Mouse (Mus musculus) heart, postnatal 14 days (tissue): ENCODE measurements around the gene Ddb2. TPM values are rescaled to one million over a fixed set of nuclear protein-coding genes. Genes with fewer than 3 reads are reported as not detected.
A peak's percentile ranks its signal among the peaks of the same experiment; 100 is the strongest.

ENCODE experiments used
- DNase-seq, 2 experiments: peaks; one replicate each; pipeline ENCODE4 v3.0.0; 2021 to 2022
- intact Hi-C: fragments of 180-260 bp; cut with DNase I; formaldehyde crosslinking; loops from one replicate; pipeline ENCODE4 v1.15.1; 2025
- long read RNA-seq, 2 experiments: library from polyadenylated mRNA; stranded (forward); transcript quantifications; one replicate each; pipeline ENCODE4 v2.0.0; 2021
- total RNA-seq, 2 experiments: library from RNA; stranded (reverse); gene quantifications; 2 replicates each; pipeline ENCODE4 v1.2.3; 2021

Gene Ddb2
- total RNA-seq, result 1 to 10 TPM; 4.6 to 6.3 TPM
- long read RNA-seq, experiment 1, result 0 reads
- long read RNA-seq, experiment 2, partial matches to known transcripts, result 0 of 6 reads
- long read RNA-seq, experiment 2, other reads (novel, unspliced or antisense), result 3 of 6 reads

GRCm38 (mm10) chr2:91236601-91237510 lies at the start of gene Ddb2:
Gene Ddb2 (minus strand): TSS chr2:91236982.
- peak; percentile 94 to 95 for DNase-seq
- intact Hi-C loops, result loop anchor here (5.0 kb wide), 1 partner anchor 120 kb away; the partner anchor contains the start of gene Mybpc3

- intact Hi-C loops, result loop anchor here (1.0 to 5.0 kb wide), 2 partner anchors 171 to 195 kb away; partner anchors contain the start of gene Lrp4
Observed at GRCm38 (mm10) chr2:91285885-91286505, 49.2 kb upstream of the Ddb2 start.

GRCm38 (mm10) chr2:91284375-91285199 lies 47.8 kb upstream of the Ddb2 start:
- DNase-seq, result peak; percentile 65 to 68
- intact Hi-C loops, result loop anchor here (5.0 kb wide), 2 partner anchors 167 to 173 kb away; partner anchors contain the start of genes Lrp4 and Mybpc3

More at GRCm38 (mm10) chr2:91285885-91286505, 49.2 kb upstream of the Ddb2 start:
- peak; percentile 87 to 90 for DNase-seq

GRCm38 (mm10) chr2:91283972-91284371 lies 47.2 kb upstream of the Ddb2 start:
- intact Hi-C loops, result loop anchor here (5.0 kb wide), 1 partner anchor 167 kb away; the partner anchor contains the start of gene Mybpc3
- no peak for DNase-seq

- intact Hi-C loops, result loop anchor here (5.0 kb wide), 1 partner anchor 164 kb away; the partner anchor contains the start of gene Mybpc3
- no peak for DNase-seq
Observed at GRCm38 (mm10) chr2:91281366-91281765, 44.6 kb upstream of the Ddb2 start.

DNA sequence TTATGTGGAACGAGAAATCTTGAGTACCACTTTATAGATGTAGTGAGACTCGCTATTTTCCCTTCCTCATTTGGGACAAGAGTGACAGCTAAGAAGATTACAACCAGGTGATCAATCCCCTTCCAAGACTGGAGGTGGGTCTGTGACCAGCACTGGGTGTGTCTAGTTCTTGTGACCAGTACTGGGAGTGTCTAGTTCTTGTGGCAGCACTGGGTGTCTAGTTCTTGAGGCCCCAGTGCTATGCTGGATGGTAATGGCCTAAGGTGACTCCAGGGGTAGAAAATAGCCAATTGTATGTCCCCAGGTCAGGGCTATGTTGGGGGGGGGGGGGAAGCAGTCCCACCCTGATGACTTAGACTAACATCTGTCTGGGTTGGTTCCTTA lies 42.6 kb upstream of the Ddb2 start:
- intact Hi-C loops, result no loop called here

DNA sequence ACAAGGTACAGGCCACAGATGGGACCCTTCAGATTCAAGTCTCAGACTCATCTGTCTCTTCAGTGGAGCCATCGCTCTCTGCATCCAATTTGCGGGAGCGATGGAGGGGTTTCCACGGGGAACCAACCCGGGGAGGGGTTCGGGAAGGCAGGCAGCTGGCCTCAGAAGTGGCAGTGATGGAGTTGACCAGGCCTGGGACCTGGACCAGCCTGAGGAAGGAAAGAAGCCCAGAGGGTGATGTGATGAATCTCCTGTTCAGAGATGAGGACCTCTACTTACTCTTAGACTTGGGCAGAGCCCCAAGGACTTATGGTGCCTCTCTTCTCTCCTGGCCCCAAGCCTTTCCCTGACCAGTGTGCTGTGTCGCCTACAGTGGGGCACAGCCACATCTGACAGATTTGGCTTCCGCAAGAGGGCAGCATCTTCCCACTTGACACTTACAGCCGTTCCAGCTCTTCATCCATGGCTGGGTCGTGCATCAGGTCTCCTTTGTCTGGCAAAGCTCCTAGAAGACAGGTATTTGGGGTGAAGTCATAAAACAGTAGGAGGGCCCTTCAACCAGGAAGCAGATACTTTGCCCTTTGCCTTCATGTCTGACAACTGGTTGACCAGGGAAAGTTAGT lies 42.1 kb upstream of the Ddb2 start:
- DNase-seq, result peak in 1 of 2 experiments; percentile 60
- intact Hi-C loops, result no loop called here

More for the DNA sequence above, 42.6 kb upstream of the Ddb2 start:
- no peak for DNase-seq

DNA sequence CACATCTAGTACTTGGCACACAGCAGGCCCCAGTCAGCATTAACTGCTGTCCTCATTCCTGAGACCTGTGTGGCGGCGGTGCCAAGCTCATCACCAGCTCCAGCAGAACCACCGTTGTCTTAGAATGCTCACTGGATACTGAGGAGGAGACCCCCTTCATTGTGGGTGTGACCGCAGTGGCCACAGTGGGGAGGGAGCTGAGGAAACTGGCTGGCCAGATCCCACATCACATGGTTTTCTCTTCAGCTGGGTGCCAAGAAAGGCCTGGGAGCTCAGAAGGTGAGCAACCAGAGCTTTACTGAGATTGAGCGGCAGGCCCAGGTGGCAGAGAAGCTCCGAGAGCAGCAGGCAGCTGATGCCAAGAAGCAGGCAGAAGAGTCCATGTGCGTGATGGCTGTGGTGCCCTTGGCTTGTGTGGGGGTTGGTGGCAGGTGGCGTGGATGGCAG lies 32.9 kb upstream of the Ddb2 start:
- intact Hi-C loops, result loop anchor here (10.0 kb wide), 1 partner anchor 155 kb away; the partner anchor contains the start of gene Mybpc3
- DNase-seq, result no peak

DNA sequence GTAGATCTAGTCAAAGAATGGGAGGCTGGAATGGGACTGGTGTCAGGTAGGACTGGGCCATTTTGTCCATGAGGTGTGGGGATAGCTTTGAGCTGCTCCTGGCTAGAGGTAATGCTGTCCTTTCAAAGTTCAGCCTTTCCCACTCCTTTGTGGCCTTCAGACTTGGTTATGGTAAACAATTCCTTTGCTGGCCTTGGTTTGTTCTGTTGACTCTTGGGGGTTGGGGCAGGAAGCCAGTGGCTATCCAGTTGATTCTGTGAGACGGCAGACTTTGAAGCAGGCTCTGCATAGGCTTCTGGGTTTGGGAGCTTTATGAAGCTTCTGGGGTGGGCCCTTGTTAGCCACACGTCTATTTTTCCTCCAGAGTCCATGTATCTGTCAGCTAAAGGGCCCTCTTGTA lies 31.9 kb upstream of the Ddb2 start:
- intact Hi-C loops, result loop anchor here (10.0 kb wide), 1 partner anchor 154 kb away; the partner anchor contains the start of gene Mybpc3
- DNase-seq, result no peak

DNA sequence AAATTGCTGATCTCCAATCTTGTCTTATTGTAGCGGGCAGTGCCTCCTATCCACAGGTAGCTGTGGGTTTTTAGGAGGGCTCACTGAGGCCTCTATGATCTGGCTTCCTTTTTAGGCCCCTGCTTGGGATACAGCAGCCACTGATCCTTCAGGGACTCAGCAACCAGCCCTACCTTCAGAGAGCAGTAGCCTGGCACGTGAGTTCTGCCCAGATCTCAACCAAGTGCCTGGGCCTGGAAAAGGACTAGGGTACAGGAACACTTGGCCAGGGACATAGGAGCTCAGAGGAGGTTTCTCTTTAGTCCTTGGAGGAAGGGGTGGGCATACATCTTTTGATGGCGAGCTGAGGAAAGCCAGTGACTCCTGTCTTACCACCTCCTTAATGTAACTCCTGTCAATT lies 31.3 kb upstream of the Ddb2 start:
- intact Hi-C loops, result loop anchor here (10.0 kb wide), 1 partner anchor 153 kb away; the partner anchor contains the start of gene Mybpc3
- DNase-seq, result no peak

DNA sequence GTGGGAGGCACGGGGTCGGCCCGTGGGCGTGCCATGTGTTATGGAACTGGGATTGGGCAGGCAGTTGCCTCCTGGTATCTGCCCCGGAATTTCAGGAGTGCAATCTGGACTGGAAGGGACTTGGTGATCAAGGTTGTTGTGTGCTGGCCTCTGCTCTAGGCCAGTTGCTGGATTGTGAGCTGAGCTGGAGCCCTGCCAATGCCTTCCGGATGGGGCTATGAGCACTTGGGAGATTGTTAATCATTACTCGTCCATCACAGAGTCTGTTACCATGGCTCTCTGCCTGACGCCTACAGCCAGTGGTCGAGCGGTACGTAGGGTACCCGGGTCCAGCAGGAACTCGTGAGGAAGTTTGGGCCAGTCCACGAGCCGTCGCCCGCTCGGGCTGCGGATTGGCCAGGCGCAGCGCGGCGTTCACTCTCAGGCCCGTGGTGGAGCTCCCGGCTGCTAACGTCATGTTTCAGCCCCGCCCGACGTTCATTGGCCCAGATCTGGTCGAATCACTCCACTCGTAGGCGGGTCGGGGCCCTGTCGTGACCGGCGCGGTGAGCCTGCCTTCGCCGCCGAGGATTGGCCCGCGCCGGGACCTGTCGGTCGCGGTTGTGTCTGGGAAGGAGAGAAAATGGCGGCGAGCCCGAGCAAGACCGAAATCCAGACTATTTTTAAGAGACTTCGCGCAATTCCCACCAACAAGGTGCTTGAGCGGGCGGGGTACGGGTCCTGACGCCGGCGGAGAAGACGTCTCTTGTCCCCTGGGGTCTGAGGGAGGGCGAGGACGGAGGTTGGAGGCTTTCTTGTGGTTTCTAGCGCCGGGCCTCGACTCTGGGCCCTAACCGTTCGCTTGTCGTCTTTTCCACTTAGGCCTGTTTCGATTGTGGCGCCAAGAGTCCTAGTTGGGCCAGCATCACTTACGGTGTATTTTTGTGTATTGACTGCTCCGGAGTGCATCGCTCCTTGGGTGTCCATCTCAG lies 28.2 kb upstream of the Ddb2 start, which contains the start of gene Arfgap2:
Arfgap2 (plus strand) TSS at position 264 of the 971 bp plus-strand sequence.
- intact Hi-C loops, result loop anchor here (10.0 kb wide), 1 partner anchor 150 kb away; the partner anchor contains the start of gene Mybpc3
- DNase-seq, result peak; percentile 97

DNA sequence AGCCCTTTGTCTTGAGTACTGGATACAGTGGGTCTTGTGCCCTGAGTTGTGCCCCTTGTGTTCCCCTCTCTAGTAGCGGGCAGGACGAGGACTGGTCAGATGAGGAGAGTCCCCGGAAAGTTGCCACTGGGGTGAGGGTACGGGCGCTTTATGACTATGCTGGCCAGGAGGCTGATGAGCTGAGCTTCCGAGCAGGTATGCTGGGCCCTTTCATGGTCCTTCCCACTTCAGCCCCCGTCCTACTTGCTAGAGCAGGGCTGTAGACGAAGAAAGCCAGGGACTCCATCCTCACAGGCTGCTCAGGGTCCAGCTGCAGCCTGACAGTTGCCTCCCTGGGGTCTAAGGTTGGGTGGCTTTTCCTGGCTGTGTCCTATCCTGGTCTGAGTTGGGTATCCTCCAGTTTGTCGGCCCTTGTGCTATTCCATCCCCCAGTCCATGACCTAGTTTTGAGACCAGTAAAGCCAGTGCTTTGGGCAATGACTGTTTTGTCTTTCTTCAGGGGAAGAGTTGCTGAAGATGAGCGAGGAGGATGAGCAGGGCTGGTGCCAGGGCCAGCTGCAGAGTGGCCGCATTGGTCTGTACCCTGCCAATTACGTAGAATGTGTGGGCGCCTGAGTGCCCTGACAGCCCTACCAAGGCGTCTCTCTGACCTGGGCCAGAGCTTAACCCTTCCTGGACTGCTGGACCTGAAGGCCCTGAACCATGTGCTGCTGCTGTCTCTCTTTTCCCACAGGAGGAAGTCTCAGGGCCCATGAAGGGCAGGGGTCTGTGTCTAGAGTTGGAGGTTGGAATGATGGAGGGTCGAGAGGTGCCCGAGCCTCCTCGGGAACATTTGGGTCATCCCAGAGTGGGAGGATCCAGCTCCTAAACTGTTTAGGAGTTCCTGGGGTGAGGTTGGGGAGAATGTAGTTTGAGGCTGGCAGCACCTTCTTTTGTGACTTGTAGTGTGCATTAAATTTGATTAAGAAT lies 27.2 kb upstream of the Ddb2 start:
- no peak for DNase-seq
- intact Hi-C loops, result loop anchor here (10.0 kb wide), 1 partner anchor 149 kb away; the partner anchor contains the start of gene Mybpc3

- DNase-seq, result no peak
- intact Hi-C loops, result no loop called here
Observed at GRCm38 (mm10) chr2:91259493-91259892, 22.7 kb upstream of the Ddb2 start.

GRCm38 (mm10) chr2:91258830-91259229 lies 22.0 kb upstream of the Ddb2 start:
- DNase-seq, result no peak
- intact Hi-C loops, result no loop called here

DNA sequence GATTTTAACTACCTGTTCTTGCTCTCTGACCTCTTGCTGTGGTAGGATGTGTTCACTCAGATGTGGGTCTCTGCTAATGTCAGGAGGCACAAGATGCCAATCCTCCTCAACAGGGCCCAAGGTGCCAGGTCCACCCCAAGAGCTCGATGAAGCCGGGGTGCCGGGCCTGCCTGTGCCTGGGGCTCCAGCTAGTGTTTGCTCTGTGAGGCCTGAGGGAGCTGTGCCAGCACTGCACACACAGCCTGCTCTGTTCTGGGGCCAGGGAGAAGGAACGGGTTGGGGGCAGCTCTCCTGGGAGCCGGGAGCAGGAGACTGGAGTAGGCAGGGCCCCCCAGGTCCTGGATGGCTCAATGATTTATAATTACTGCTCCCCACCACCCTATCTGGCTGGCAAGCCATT lies 21.3 kb upstream of the Ddb2 start:
- intact Hi-C loops, result no loop called here
- DNase-seq, result no peak

DNA sequence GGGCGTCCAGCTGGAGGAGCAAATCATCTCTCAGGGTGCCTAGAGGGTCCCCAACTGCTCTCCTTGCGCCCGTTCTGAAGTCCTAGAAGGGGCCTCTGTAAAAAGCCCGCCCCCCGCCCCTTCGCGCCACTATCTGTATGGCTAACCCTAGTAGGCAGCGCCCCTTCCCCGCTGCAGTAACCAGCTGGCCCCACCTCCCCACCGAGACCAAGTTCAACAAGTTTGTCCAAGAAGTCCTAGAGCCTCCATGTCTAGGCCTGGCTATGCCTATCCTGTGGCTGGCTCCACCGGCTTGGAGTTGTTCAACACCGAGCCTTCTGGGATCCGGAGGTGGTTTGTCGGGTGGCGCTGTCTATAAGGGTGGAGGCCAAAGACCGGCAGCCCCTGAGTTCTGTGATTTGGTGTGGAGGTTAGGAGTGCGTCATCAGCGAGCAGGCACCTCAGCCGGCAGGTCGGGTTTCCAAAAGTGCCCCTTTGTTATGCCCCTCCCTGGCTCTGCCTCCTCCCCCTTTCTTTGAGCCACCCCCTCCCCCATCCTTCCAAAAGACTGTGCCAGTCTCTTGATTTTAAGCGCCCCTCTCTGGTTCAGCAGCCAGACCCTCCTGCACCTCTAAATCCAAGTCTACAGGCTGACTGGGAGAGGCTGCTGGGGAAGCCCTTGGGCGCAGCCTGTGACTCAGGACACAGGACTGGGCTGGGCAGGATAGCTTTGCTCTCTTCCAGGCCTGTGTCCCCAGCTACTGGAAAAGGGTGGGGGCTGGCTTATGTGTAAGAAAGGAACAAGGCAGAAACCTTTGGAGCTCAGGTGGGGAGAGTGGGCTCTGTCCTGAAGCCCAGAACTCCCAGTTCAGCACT lies 20.6 kb upstream of the Ddb2 start:
- intact Hi-C loops, result no loop called here
- DNase-seq, result no peak
